Comparison of ENCODE assay signal across 24 mouse cellular contexts in genomic region chr13:97999130-97999529, GRCm38 (mm10).
"Had no signal": no experiment of that assay in that cellular context is flagged by ENCODE, and none has a peak within 500 bp of the region (broad histone marks: within the 10 kb centered on the region; RNA-seq: fewer than 3 reads in every experiment).

No protein-coding gene starts in this region.

- DNase-seq: gastrocnemius, adult 2 months; gastrocnemius, postnatal 10 days; gastrocnemius, postnatal 25 days; heart, adult 2 months; heart, postnatal 10 days; heart, postnatal 4 days; kidney, adult 2 months; kidney, adult 9 months; kidney, postnatal 14 days; liver had no signal

- H3K36me3 ChIP-seq: hindbrain, embryonic 12.5 days; intestine, embryonic 15.5 days; limb, embryonic 10.5 days had no signal

- ATAC-seq: hindbrain, embryonic 16.5 days; inflammation-experienced regulatory T-cells, adult 6 months; intestine, postnatal 0 days had no signal

- H3K9me3 ChIP-seq: hindbrain, embryonic 12.5 days; intestine, embryonic 15.5 days; kidney, embryonic 15.5 days; limb, embryonic 10.5 days; limb, embryonic 12.5 days had no signal

- H3K27me3 ChIP-seq: hindbrain, embryonic 12.5 days; intestine, embryonic 15.5 days; kidney, embryonic 15.5 days; limb, embryonic 12.5 days had no signal

- H3K27ac ChIP-seq: gastrocnemius, adult 2 months; heart, adult 2 months; hindbrain, embryonic 12.5 days; hindbrain, embryonic 14.5 days; intestine, embryonic 15.5 days; kidney, embryonic 15.5 days; kidney, postnatal 0 days; layer of hippocampus, adult 2 months; left cerebral cortex, adult 2 months; limb, embryonic 10.5 days; limb, embryonic 12.5 days had no signal

- H3K4me2 ChIP-seq: heart, embryonic 11.5 days; hindbrain, embryonic 12.5 days; hindbrain, embryonic 14.5 days; intestine, embryonic 15.5 days; kidney, embryonic 15.5 days; limb, embryonic 12.5 days; liver, embryonic 11.5 days had no signal

- H3K4me3 ChIP-seq: gastrocnemius, adult 2 months; heart, adult 2 months; hindbrain, embryonic 12.5 days; intestine, embryonic 15.5 days; kidney, embryonic 15.5 days; layer of hippocampus, adult 2 months; left cerebral cortex, adult 2 months; limb, embryonic 10.5 days; limb, embryonic 12.5 days had no signal

- H3K9ac ChIP-seq: hindbrain, embryonic 12.5 days; hindbrain, embryonic 14.5 days; intestine, embryonic 15.5 days; kidney, embryonic 15.5 days; limb, embryonic 12.5 days had no signal

- H3K4me1 ChIP-seq: intestine, embryonic 15.5 days had no signal
